Mouse (Mus musculus): ENCODE measurements around the gene Eml6. TPM values are rescaled to one million over a fixed set of nuclear protein-coding genes. Genes with fewer than 3 reads are reported as not detected.

The Eml6 gene
- polyA plus RNA-seq, 1 experiment from 2014 or later: 0.87 TPM

GRCm38 (mm10) chr11:29788921-29789638 lies 236.8 kb downstream of the Eml6 start:
- Histone ChIP-seq H3K79me2 (ENCODE audit: inconsistent target) (no peaks in the 10 kb centered on the region), H3K4me3 (ENCODE audit: inconsistent target) (no peak overlapping the region), H3K36me3 (ENCODE audit: inconsistent target) (no peaks in the 10 kb centered on the region), H3K27ac (no peak overlapping the region)
- 91% methylated on average over 6 of the region's 6 CpGs for WGBS (ENCODE audit: missing documents)

GRCm38 (mm10) chr11:29788499-29788898 lies 237.3 kb downstream of the Eml6 start:
- no peak overlapping the region for H3K4me3 ChIP-seq (ENCODE audit: inconsistent target)
- 100% methylated on average over 1 of the region's 1 CpGs for WGBS (ENCODE audit: missing documents)
- no peaks in the 10 kb centered on the region for H3K79me2 ChIP-seq (ENCODE audit: inconsistent target)
- no peaks in the 10 kb centered on the region for H3K36me3 ChIP-seq (ENCODE audit: inconsistent target)
- no peak overlapping the region for H3K27ac ChIP-seq

- H3K4me3 ChIP-seq (ENCODE audit: inconsistent target): no peak overlapping the region
- peak overlapping the region; percentile 70 for H3K27ac ChIP-seq
- WGBS (ENCODE audit: missing documents): 34% methylated on average over 5 of the region's 5 CpGs
- no peaks in the 10 kb centered on the region for H3K36me3 ChIP-seq (ENCODE audit: inconsistent target)
- H3K79me2 ChIP-seq (ENCODE audit: inconsistent target): no peaks in the 10 kb centered on the region
These were observed 238.4 kb downstream of the Eml6 start for GRCm38 (mm10) chr11:29787473-29787872.

DNA sequence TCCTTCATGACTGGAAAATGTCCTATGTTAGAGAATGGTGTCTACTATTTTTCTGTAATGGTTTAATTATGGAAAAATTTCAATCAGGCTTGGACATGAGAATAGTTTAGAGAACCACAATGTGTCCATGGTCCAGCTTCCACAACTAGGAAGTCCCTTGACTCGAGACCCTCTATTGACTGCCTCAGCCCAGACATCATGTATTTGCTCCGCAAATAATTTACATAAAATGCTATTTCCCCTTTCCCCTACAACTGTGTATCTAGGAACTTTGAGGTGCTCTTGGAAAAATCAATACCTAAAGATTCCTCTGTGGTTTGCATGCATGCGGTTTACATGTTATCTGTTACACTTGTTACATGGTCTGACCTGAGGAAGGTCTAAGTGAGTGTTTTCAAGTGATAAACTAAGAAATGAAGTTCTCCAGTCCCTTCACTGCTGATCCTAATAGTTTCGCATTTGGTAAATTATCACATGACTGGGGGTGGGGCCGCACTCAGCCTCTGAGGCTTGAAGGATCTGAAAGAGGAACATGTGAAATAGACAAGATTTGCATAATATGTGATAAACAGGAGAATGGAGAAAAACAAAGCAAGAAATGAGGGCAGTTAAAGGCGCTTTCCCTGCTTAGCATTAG lies 239.1 kb downstream of the Eml6 start:
- no peaks in the 10 kb centered on the region for H3K36me3 ChIP-seq (ENCODE audit: inconsistent target)
- no peaks in the 10 kb centered on the region for H3K79me2 ChIP-seq (ENCODE audit: inconsistent target)
- no peak overlapping the region for H3K4me3 ChIP-seq (ENCODE audit: inconsistent target)
- WGBS (ENCODE audit: missing documents): 52% methylated on average over 6 of the region's 6 CpGs
- H3K27ac ChIP-seq: peak overlapping the region; percentile 70

- WGBS (ENCODE audit: missing documents): 89% methylated on average over 2 of the region's 2 CpGs
- H3K27ac ChIP-seq: no peak overlapping the region
- H3K79me2 ChIP-seq (ENCODE audit: inconsistent target): no peaks in the 10 kb centered on the region
These were observed 246.3 kb downstream of the Eml6 start for GRCm38 (mm10) chr11:29779409-29780026.

DNA sequence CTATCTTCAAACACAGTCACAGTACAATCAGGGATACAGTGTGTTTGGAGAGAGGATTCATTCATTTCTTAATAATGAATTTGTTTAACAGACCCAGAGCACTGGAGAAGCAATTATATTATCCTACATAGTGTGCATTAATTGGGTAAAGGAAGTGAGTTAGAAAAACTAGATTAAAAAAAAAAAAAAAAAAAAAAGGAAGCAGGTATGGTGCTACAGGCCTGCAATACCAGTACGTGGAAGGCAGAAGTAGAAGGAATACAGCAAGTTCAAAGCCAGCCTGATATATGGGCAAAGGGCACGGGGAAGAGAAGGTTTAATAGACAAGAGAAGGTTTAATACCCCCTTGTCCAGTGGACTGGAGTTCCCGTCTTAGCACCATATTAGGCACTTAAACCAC lies 246.9 kb downstream of the Eml6 start:
- Histone ChIP-seq H3K27ac (no peak overlapping the region), H3K36me3 (ENCODE audit: inconsistent target) (no peaks in the 10 kb centered on the region), H3K79me2 (ENCODE audit: inconsistent target) (no peaks in the 10 kb centered on the region), H3K4me3 (ENCODE audit: inconsistent target) (no peak overlapping the region)
- WGBS (ENCODE audit: missing documents): 77% methylated on average over 3 of the region's 3 CpGs

More at GRCm38 (mm10) chr11:29779409-29780026, 246.3 kb downstream of the Eml6 start:
- Histone ChIP-seq H3K36me3 (ENCODE audit: inconsistent target) (no peaks in the 10 kb centered on the region), H3K4me3 (ENCODE audit: inconsistent target) (no peak overlapping the region)

DNA sequence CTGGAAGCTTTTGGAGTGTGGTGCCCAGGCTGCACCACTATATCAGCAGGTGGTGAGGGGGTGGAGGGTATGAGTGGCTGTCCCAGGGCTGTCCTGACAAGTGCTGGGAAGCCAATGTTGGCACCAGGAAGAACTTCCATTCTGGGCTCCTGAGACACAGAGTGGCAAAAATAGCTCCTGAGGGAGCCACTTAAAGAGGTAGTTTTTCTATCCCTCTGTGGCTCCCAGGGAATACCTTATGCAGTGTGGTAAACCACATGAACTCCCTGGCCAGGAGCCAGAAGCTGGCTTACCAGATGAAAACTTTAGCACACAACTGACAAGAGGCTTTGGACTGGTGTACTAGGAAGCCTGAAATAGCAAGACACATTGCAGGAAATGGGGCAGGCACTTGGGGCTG lies 247.9 kb downstream of the Eml6 start:
- Histone ChIP-seq H3K4me3 (ENCODE audit: inconsistent target) (no peak overlapping the region), H3K36me3 (ENCODE audit: inconsistent target) (no peaks in the 10 kb centered on the region), H3K79me2 (ENCODE audit: inconsistent target) (no peaks in the 10 kb centered on the region), H3K27ac (no peak overlapping the region)

DNA sequence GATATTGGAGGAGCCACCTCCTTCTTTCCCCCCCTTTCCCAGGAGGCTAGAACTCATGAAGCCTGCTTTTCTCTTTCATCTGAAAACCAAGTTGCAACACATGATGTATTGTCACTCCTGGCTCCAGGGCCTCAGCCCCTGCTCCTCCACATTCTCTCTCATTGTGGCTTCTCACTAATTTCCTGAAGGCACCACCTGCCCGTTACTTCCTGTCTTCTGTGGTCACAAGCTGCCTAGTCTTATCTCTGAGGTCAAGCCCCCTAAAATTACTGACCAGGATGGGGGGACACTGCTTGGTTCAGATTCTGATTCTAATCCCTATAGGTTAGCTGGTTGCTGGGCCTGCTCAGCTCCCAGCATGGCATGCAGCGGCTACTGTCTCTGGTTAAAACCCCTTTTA lies 251.1 kb downstream of the Eml6 start:
- H3K4me3 ChIP-seq (ENCODE audit: inconsistent target): no peak overlapping the region
- no peaks in the 10 kb centered on the region for H3K36me3 ChIP-seq (ENCODE audit: inconsistent target)
- WGBS (ENCODE audit: missing documents): 74% methylated on average over 2 of the region's 2 CpGs
- H3K79me2 ChIP-seq (ENCODE audit: inconsistent target): no peaks in the 10 kb centered on the region
- H3K27ac ChIP-seq: no peak overlapping the region

DNA sequence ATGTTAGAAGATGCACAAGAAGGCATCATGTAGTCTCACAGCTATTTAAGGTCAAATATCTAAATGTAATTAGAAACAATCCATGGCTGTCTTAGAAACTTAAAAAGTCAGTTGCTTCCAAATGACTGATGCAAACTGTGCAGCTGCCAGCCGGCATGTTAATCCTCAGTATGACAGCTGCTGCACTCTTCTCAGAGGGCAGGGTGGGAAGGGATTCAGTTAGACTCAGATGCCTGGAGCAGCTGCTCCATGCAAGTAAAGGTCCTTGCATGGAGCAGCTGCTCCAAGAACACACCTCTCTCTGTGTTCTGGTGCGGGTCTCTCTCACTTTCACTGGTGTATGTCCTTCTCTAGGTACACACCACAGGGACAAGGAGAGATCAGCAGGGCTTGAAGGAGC lies 251.5 kb downstream of the Eml6 start:
- Histone ChIP-seq H3K79me2 (ENCODE audit: inconsistent target) (no peaks in the 10 kb centered on the region), H3K4me3 (ENCODE audit: inconsistent target) (no peak overlapping the region), H3K36me3 (ENCODE audit: inconsistent target) (no peaks in the 10 kb centered on the region), H3K27ac (no peak overlapping the region)
- 60% methylated on average over 2 of the region's 2 CpGs for WGBS (ENCODE audit: missing documents)

DNA sequence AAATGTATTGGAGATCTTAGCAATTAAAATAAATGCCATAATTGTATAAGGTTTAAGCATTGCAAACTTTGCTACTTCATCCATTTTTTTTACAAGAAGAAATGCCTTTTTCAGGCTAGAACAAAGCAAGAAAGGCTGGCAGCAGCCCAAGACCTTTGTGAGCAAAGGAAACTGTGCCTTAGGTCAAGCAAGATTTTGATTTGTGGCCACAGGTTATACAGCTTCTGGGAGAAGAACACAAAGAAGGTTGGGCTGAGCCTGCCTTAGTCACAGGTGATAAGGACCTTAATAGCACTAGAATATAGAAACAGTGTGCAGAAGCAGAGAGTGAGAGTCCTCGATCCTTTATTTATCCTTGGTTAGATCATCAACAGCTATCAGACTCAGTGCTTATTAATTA lies 253.6 kb downstream of the Eml6 start:
- 100% methylated on average over 1 of the region's 1 CpGs for WGBS (ENCODE audit: missing documents)
- Histone ChIP-seq H3K4me3 (ENCODE audit: inconsistent target) (no peak overlapping the region), H3K79me2 (ENCODE audit: inconsistent target) (no peaks in the 10 kb centered on the region), H3K27ac (no peak overlapping the region), H3K36me3 (ENCODE audit: inconsistent target) (no peaks in the 10 kb centered on the region)

DNA sequence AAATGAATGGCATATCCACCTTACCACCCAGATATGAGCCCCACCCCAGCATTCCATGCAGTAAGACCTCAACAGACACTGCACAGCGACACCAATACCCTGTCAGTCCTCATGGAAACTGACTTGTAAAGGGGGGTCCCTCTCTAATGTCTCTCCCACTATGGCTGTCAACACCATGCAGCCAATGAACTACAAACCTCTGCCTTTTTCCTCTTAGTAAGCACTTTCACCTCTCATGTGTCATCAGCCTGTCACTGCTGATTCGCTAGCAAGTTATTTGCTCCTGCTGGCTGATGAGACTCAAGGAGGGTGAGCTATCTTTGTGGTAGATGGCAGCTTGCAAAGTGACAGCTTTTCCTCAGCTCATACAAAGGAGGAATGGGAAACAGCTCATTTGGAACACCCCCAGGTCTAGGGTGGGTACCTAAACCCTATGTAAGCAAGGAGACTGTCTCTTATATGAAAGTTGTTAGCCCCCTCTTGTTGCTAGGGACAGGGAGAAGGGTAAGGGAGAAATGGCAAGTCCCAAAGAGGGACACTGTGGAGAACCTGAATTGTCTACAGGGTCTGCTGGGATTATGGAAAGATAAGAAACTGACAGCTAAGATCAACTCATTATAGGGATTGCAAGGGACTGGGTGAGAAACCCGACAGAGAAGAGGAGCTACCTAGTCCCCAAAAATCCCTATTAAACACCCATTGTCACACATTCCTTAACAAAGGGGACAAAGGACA lies 255.0 kb downstream of the Eml6 start:
- Histone ChIP-seq H3K79me2 (ENCODE audit: inconsistent target) (no peaks in the 10 kb centered on the region), H3K27ac (no peak overlapping the region), H3K4me3 (ENCODE audit: inconsistent target) (no peak overlapping the region), H3K36me3 (ENCODE audit: inconsistent target) (no peaks in the 10 kb centered on the region)
- 100% methylated on average over 3 of the region's 3 CpGs for WGBS (ENCODE audit: missing documents)

GRCm38 (mm10) chr11:29768523-29768922 lies 257.3 kb downstream of the Eml6 start:
- Histone ChIP-seq H3K4me3 (ENCODE audit: inconsistent target) (no peak overlapping the region), H3K27ac (no peak overlapping the region), H3K79me2 (ENCODE audit: inconsistent target) (no peaks in the 10 kb centered on the region), H3K36me3 (ENCODE audit: inconsistent target) (no peaks in the 10 kb centered on the region)

GRCm38 (mm10) chr11:29766313-29766982 lies 259.4 kb downstream of the Eml6 start:
- 91% methylated on average over 11 of the region's 11 CpGs for WGBS (ENCODE audit: missing documents)
- no peak overlapping the region for H3K4me3 ChIP-seq (ENCODE audit: inconsistent target)
- no peaks in the 10 kb centered on the region for H3K36me3 ChIP-seq (ENCODE audit: inconsistent target)
- H3K79me2 ChIP-seq (ENCODE audit: inconsistent target): no peaks in the 10 kb centered on the region
- no peak overlapping the region for H3K27ac ChIP-seq

- 93% methylated on average over 4 of the region's 4 CpGs for WGBS (ENCODE audit: missing documents)
- no peaks in the 10 kb centered on the region for H3K36me3 ChIP-seq (ENCODE audit: inconsistent target)
- H3K79me2 ChIP-seq (ENCODE audit: inconsistent target): no peaks in the 10 kb centered on the region
- H3K4me3 ChIP-seq (ENCODE audit: inconsistent target): no peak overlapping the region
- no peak overlapping the region for H3K27ac ChIP-seq
These were observed 260.8 kb downstream of the Eml6 start for GRCm38 (mm10) chr11:29765063-29765462.

Data from macrophage (primary cell).